Mouse (Mus musculus): Measurements from ENCODE around the gene Cnnm4. TPM values are rescaled to one million over a fixed set of nuclear protein-coding genes. Genes with fewer than 3 reads are reported as not detected.

Cnnm4 gene
- polyA plus RNA-seq, 1 experiment from 2014 or later: 17.7 TPM

DNA sequence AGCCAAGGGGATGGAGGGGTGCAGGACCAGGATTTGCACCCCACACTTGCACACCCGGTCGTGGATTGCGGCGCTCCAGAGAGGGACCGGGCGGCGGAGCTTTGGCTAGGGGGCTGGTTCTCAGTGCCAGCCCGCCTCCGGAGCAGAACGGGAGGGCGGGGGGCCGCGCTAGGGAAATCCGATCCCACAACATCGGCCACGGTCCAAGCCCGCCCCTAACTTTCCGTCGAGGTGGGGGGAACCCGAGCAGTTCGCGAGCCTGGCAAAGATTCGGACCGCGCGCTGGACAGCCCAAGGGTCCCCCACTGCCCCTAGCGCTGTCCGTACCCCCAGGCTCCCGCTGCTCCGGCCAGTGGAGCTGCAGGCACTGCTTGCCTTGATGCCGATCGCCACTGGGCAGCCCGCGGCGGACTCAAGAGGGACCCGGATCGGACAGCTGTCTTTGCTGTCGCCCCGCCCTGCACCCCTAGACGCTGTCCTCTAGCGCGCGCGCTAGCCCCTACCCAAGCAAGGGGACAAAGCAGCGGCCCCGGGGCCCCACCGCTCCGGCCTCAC, 86.1 kb downstream of the Cnnm4 start:
- Histone ChIP-seq H3K27ac (peak overlapping the region; percentile 99), H3K27me3 (replicated peaks) (no peaks in the 10 kb centered on the region), H3K9ac (peak overlapping the region; percentile 91), H3K36me3 (peaks cover 27% of the 10 kb centered on the region), H3K4me1 (peaks cover 44% of the 10 kb centered on the region), H3K4me3 (replicated peaks) (peak overlapping the region; percentile 93), H3K4me2 (peak overlapping the region; percentile 68), H3K9me3 (no peaks in the 10 kb centered on the region)
- ATAC-seq (ENCODE audit: insufficient read depth, low FRiP score, low read depth): peak; percentile 72
- WGBS: under 1% methylated on average over 48 of the region's 48 CpGs

Small RNAs within 50 kb of the gene (microRNA-seq; reads per million reads assigned to microRNA genes)
- gene Gm47280: not detected

Other genes with a start within 250 kb of the Cnnm4 start
- 52.8 and 60.3 TPM in 2 replicates for gene Uggt1, start 226.9 kb upstream of the Cnnm4 start, polyA plus RNA-seq (2015; fragmentation: Nextera tagmentation; extraction: Ambion mirVana)
- 15.6 and 18.7 TPM in 2 replicates for gene Neurl3, start 196.9 kb upstream of the Cnnm4 start, polyA plus RNA-seq (2015; fragmentation: Nextera tagmentation; extraction: Ambion mirVana)
- gene Arid5a, start 163.9 kb upstream of the Cnnm4 start, polyA plus RNA-seq (2015; fragmentation: Nextera tagmentation; extraction: Ambion mirVana): 3.5 and 4.7 TPM in 2 replicates
- 36.4 and 37.4 TPM in 2 replicates for gene Kansl3, start 102.4 kb upstream of the Cnnm4 start, polyA plus RNA-seq (2015; fragmentation: Nextera tagmentation; extraction: Ambion mirVana)
- gene Fer1l5, start 99.3 kb upstream of the Cnnm4 start, polyA plus RNA-seq (2015; fragmentation: Nextera tagmentation; extraction: Ambion mirVana): 0.84 and 0.91 TPM in 2 replicates
- 41.8 and 42.1 TPM in 2 replicates for gene Lman2l, start 26.3 kb upstream of the Cnnm4 start, polyA plus RNA-seq (2015; fragmentation: Nextera tagmentation; extraction: Ambion mirVana)
- 3.6 and 4.3 TPM in 2 replicates for gene Cnnm3, start 40.2 kb downstream of the Cnnm4 start, polyA plus RNA-seq (2015; fragmentation: Nextera tagmentation; extraction: Ambion mirVana)
- gene Ankrd23, start 65.3 kb downstream of the Cnnm4 start, polyA plus RNA-seq (2015; fragmentation: Nextera tagmentation; extraction: Ambion mirVana): 19.5 and 20.5 TPM in 2 replicates
- gene Gm42417, start 67.8 kb downstream of the Cnnm4 start, polyA plus RNA-seq (2015; fragmentation: Nextera tagmentation; extraction: Ambion mirVana): not detected in 2 replicates
- gene Ankrd39, start 75.8 kb downstream of the Cnnm4 start, polyA plus RNA-seq (2015; fragmentation: Nextera tagmentation; extraction: Ambion mirVana): 24.9 and 27.2 TPM in 2 replicates
- 13.6 and 15.0 TPM in 2 replicates for gene Sema4c, start 86.7 kb downstream of the Cnnm4 start, polyA plus RNA-seq (2015; fragmentation: Nextera tagmentation; extraction: Ambion mirVana)
- gene Fam178b, start 211.6 kb downstream of the Cnnm4 start, polyA plus RNA-seq (2015; fragmentation: Nextera tagmentation; extraction: Ambion mirVana): 0.68 and 0.96 TPM in 2 replicates
- gene Cox5b, start 219.8 kb downstream of the Cnnm4 start, polyA plus RNA-seq (2015; fragmentation: Nextera tagmentation; extraction: Ambion mirVana): 638 and 681 TPM in 2 replicates
- gene 4933424G06Rik, start 238.5 kb downstream of the Cnnm4 start, polyA plus RNA-seq (2015; fragmentation: Nextera tagmentation; extraction: Ambion mirVana): 0.19 TPM in 1 of 2 replicates, not detected in the other
- 85.4 and 96.2 TPM in 2 replicates for gene Actr1b, start 242.8 kb downstream of the Cnnm4 start, polyA plus RNA-seq (2015; fragmentation: Nextera tagmentation; extraction: Ambion mirVana)

All from stomach, embryonic 15.5 days (tissue).